Mouse (Mus musculus): ENCODE data around the gene Ppm1b. TPM values are rescaled to one million over a fixed set of nuclear protein-coding genes. Genes with fewer than 3 reads are reported as not detected.

Gene Ppm1b
- polyA plus RNA-seq, 1 experiment from 2014 or later: 80.0 TPM

GRCm38 (mm10) chr17:85026436-85026835 lies 69.9 kb downstream of the Ppm1b start:
- Histone ChIP-seq H3K36me3 (no peaks in the 10 kb centered on the region), H3K4me3 (replicated peaks) (no peak overlapping the region), H3K9ac (no peak overlapping the region), H3K4me1 (peaks cover 7% of the 10 kb centered on the region; the same call in 1 of the 2 replicates), H3K4me2 (no peak overlapping the region), H3K27me3 (replicated peaks) (no peaks in the 10 kb centered on the region), H3K9me3 (no peaks in the 10 kb centered on the region), H3K27ac (no peak overlapping the region)
- ATAC-seq (ENCODE audit: insufficient read depth, low FRiP score, low read depth): no peak
- 83% methylated on average over 6 of the region's 6 CpGs for WGBS

DNA sequence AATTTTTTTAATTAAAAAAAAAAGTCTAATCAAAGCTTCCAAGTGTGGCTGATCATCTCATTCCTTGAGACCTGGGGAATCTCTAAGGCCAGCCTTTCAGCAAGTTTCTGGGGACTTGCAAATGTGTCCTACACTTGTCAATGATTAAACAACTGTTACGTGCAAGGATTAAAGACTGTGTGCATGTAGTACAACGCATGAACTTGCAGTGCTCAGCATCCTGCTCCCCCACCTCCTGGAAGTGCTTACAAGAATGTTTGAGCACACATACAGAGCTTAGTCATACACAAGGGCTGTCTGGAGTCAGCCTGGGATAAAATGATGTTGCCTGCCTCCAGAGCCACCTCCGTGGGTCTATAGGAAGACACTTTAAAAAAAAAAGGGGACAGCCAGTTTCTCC lies 70.7 kb downstream of the Ppm1b start:
- Histone ChIP-seq H3K27ac (no peak overlapping the region), H3K4me1 (peaks cover 7% of the 10 kb centered on the region; the same call in 1 of the 2 replicates), H3K27me3 (replicated peaks) (no peaks in the 10 kb centered on the region), H3K4me3 (replicated peaks) (no peak overlapping the region), H3K9ac (no peak overlapping the region), H3K36me3 (no peaks in the 10 kb centered on the region), H3K4me2 (no peak overlapping the region), H3K9me3 (no peaks in the 10 kb centered on the region)
- no peak; the same call in 1 of the 2 replicates for ATAC-seq (ENCODE audit: insufficient read depth, low FRiP score, low read depth)
- 70% methylated on average over 3 of the region's 3 CpGs for WGBS

DNA sequence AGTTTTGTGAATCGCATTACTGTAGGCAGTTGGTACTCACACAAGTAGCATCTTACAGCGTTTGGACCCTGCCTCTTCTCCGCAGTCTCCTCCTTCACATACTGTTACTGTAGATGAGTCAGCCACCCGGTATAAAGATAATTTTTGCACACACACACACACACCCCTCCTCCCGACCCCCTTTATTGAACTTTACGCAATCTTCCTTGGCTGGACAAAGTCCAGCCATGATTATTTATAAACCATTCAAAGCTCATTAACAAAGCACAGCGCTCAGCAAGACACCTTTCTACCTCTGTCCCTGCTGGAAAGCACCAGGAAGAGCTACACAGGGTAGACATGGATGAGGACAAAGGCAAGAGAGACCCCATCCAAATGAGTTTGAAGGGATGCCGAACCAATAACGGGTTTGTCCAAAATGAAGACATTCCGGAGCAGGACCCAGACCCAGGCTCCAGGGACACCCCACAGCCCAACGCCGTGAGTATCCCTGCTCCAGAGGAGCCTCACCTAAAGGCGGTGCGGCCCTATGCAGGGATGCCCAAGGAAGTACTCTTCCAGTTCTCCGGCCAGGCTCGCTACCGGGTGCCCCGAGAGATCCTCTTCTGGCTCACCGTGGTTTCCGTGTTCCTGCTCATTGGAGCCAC lies 71.7 kb downstream of the Ppm1b start, which contains the start of gene Slc3a1:
TSS of gene Slc3a1 (plus strand) at position 284 of the 647 bp plus-strand sequence.
- Histone ChIP-seq H3K9me3 (no peaks in the 10 kb centered on the region), H3K27me3 (replicated peaks) (no peaks in the 10 kb centered on the region), H3K4me1 (peaks cover 7% of the 10 kb centered on the region; the same call in 1 of the 2 replicates), H3K36me3 (no peaks in the 10 kb centered on the region), H3K27ac (no peak within 1 kb of the TSS), H3K4me2 (no peak within 1 kb of the TSS), H3K4me3 (replicated peaks) (no peak within 1 kb of the TSS), H3K9ac (no peak within 1 kb of the TSS)
- 84% methylated on average over 20 of the region's 20 CpGs for WGBS
- 0 out of 2 replicates have a peak, but pooled peaks have one; percentile 21 for ATAC-seq (ENCODE audit: insufficient read depth, low FRiP score, low read depth)

DNA sequence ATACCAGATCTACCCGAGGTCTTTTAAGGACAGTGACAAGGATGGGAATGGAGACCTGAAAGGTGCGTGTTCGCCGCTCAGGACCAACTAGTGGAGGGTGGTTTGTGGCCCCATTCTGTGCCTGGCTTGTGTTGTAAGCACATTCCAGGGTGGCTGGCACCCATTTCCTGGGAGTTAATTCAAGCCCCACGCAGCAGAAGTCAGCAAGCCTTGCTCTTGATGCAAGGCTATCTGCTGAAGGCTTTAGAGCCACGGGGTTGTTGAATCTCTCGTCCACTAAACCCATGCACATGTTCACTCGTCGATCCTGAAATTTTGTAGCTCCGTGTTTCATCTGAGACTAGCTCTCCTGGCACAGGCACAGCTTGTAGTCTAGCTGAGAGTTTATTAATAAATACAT lies 72.3 kb downstream of the Ppm1b start:
- no peaks in the 10 kb centered on the region for H3K36me3 ChIP-seq
- H3K27ac ChIP-seq: no peak overlapping the region

GRCm38 (mm10) chr17:85030651-85031050 lies 74.1 kb downstream of the Ppm1b start:
- H3K9me3 ChIP-seq: no peaks in the 10 kb centered on the region
- ATAC-seq (ENCODE audit: insufficient read depth, low FRiP score, low read depth): no peak
- H3K4me2 ChIP-seq: no peak overlapping the region
- H3K4me1 ChIP-seq: no peaks in the 10 kb centered on the region; the same call in 1 of the 2 replicates
- H3K27me3 ChIP-seq (replicated peaks): no peaks in the 10 kb centered on the region
- H3K27ac ChIP-seq: no peak overlapping the region
- no peak overlapping the region for H3K4me3 ChIP-seq (replicated peaks)
- WGBS: 67% methylated on average over 5 of the region's 5 CpGs
- no peak overlapping the region for H3K9ac ChIP-seq
- no peaks in the 10 kb centered on the region for H3K36me3 ChIP-seq

More for the DNA sequence above, 72.3 kb downstream of the Ppm1b start:
- Histone ChIP-seq H3K4me3 (replicated peaks) (no peak overlapping the region), H3K27me3 (replicated peaks) (no peaks in the 10 kb centered on the region), H3K9ac (no peak overlapping the region), H3K9me3 (no peaks in the 10 kb centered on the region), H3K4me1 (peaks cover 7% of the 10 kb centered on the region; the same call in 1 of the 2 replicates), H3K4me2 (no peak overlapping the region)
- no peak for ATAC-seq (ENCODE audit: insufficient read depth, low FRiP score, low read depth)
- WGBS: 90% methylated on average over 10 of the region's 10 CpGs

DNA sequence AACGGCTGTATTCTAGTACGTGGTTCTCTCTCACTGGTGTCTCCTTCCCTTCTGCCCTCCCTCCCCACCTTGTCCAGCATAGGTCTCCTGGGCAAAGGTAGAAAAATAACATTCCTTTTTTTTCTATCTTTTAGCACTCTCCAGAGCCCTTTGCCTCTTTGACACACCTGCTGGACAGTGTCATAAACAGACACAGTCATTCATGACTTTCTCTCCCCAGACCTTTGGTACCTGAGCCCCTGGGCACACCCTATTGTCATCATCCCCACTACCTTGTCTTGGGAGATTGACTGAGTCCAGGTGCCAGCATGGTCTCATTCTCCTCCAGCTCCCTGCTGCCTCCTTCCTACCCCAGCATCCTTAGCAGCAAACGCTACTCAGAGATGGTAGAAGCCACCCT lies 76.5 kb downstream of the Ppm1b start:
- no peak for ATAC-seq (ENCODE audit: insufficient read depth, low FRiP score, low read depth)
- H3K36me3 ChIP-seq: no peaks in the 10 kb centered on the region
- no peak overlapping the region for H3K4me2 ChIP-seq
- no peaks in the 10 kb centered on the region for H3K27me3 ChIP-seq (replicated peaks)
- 79% methylated on average over 3 of the region's 3 CpGs for WGBS
- H3K9me3 ChIP-seq: no peaks in the 10 kb centered on the region
- H3K4me3 ChIP-seq (replicated peaks): no peak overlapping the region
- no peaks in the 10 kb centered on the region; the same call in 1 of the 2 replicates for H3K4me1 ChIP-seq
- H3K27ac ChIP-seq: no peak overlapping the region
- no peak overlapping the region for H3K9ac ChIP-seq

DNA sequence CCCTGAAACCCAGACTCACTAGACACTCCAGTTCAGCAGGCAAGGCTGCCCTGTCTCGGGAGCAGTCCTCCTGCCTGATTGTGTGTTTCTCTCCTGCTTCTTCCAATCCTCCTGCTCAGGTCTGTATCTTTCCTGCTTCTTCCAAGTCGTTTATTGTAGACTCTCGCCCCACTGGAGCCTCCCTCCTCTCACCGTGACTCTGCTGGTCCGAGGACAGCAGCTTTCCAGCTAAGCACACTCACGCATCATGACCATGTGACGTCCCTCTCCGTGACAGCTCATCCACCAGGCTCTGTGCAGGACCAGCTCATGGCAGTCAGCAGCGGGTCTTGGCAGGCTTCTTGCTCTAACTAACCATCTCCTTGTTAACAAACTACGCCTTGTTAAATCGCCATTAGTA lies 77.5 kb downstream of the Ppm1b start:
- Histone ChIP-seq H3K4me3 (replicated peaks) (no peak overlapping the region), H3K9ac (no peak overlapping the region), H3K36me3 (no peaks in the 10 kb centered on the region), H3K4me1 (no peaks in the 10 kb centered on the region; the same call in 1 of the 2 replicates), H3K27ac (no peak overlapping the region), H3K27me3 (replicated peaks) (no peaks in the 10 kb centered on the region), H3K4me2 (no peak overlapping the region), H3K9me3 (no peaks in the 10 kb centered on the region)
- no peak; the same call in 1 of the 2 replicates for ATAC-seq (ENCODE audit: insufficient read depth, low FRiP score, low read depth)
- WGBS: 55% methylated on average over 11 of the region's 11 CpGs

- Histone ChIP-seq H3K4me3 (replicated peaks) (no peak overlapping the region), H3K4me1 (no peaks in the 10 kb centered on the region; the same call in 1 of the 2 replicates), H3K9me3 (no peaks in the 10 kb centered on the region), H3K36me3 (no peaks in the 10 kb centered on the region), H3K27ac (no peak overlapping the region), H3K4me2 (no peak overlapping the region), H3K9ac (no peak overlapping the region), H3K27me3 (replicated peaks) (no peaks in the 10 kb centered on the region)
- 55% methylated on average over 5 of the region's 5 CpGs for WGBS
- ATAC-seq (ENCODE audit: insufficient read depth, low FRiP score, low read depth): peak; percentile 66
Observed at GRCm38 (mm10) chr17:85037855-85038254, 81.3 kb downstream of the Ppm1b start.

DNA sequence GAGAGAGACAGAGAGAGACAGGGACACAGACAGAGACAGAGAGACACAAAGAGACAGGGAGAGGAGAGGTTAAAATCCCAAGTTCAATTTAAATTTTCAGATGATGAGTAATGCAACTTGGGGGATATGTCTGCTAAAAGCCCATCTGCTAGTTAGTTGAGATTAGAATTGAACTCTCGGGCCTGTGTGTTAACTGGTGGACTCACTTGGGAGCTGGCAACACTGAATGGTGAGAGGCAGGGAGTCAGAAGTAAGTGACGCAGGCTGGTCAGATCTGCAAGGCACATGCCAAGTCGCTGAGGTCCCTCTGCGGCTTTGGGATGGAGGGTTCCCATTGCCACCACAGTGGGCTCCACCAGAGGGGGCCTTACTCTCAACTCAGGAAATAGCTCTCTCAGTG lies 81.8 kb downstream of the Ppm1b start:
- Histone ChIP-seq H3K27me3 (replicated peaks) (no peaks in the 10 kb centered on the region), H3K4me2 (no peak overlapping the region), H3K27ac (no peak overlapping the region), H3K36me3 (no peaks in the 10 kb centered on the region), H3K9ac (no peak overlapping the region), H3K4me1 (no peaks in the 10 kb centered on the region; the same call in 1 of the 2 replicates), H3K9me3 (no peaks in the 10 kb centered on the region), H3K4me3 (replicated peaks) (no peak overlapping the region)
- WGBS: 79% methylated on average over 4 of the region's 4 CpGs
- no peak for ATAC-seq (ENCODE audit: insufficient read depth, low FRiP score, low read depth)

- Histone ChIP-seq H3K9ac (no peak overlapping the region), H3K27me3 (replicated peaks) (no peaks in the 10 kb centered on the region), H3K4me1 (no peaks in the 10 kb centered on the region; the same call in 1 of the 2 replicates), H3K36me3 (no peaks in the 10 kb centered on the region), H3K9me3 (no peaks in the 10 kb centered on the region), H3K4me2 (no peak overlapping the region), H3K4me3 (replicated peaks) (no peak overlapping the region), H3K27ac (no peak overlapping the region)
- no peak for ATAC-seq (ENCODE audit: insufficient read depth, low FRiP score, low read depth)
- 94% methylated on average over 5 of the region's 5 CpGs for WGBS
Observed at GRCm38 (mm10) chr17:85038761-85039160, 82.2 kb downstream of the Ppm1b start.

DNA sequence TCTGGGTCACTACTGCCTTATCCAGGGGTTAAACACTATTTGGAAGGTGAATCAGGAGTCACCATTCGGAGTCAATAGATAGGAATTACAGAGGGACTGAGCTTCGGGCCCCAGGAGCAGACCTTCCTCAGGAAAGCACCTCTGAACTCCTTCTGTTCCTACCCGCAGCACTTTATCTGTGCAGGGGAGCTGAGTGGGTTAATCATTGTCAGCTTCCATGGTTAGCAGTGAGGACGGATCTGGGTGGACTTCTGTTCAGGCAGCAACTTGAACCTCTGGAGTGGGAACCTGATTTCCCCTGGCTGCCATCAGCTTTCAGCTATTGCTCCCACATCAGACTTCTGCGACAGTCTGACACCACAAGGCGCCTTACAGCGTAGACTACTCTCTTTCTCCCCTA lies 84.4 kb downstream of the Ppm1b start:
- no peak for ATAC-seq (ENCODE audit: insufficient read depth, low FRiP score, low read depth)
- Histone ChIP-seq H3K9me3 (no peaks in the 10 kb centered on the region), H3K4me2 (no peak overlapping the region), H3K36me3 (no peaks in the 10 kb centered on the region), H3K4me1 (no peaks in the 10 kb centered on the region), H3K4me3 (replicated peaks) (no peak overlapping the region), H3K9ac (no peak overlapping the region), H3K27ac (peak overlapping the region; percentile 14; the same call in 1 of the 2 replicates), H3K27me3 (replicated peaks) (no peaks in the 10 kb centered on the region)
- WGBS: 67% methylated on average over 7 of the region's 7 CpGs

DNA sequence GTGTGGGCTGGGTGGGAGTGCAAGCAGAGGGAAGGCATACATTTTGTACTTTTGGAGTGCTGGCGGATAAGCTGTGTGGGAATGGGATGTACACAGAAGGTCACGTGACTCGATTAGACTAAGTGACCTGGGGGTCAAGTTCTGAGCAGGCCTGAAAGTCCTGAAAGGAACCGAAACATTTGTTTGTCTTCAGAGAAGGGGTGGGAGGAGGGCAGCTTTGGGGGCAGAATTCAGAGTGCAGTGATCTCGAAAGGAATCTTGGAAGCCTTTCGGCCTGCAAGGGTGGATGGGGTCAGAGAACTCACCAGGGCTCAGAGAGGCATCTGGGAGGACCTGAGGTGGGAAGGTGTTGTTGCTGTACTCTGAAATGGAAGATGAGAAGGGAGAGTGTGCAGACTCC lies 85.9 kb downstream of the Ppm1b start:
- Histone ChIP-seq H3K9me3 (no peaks in the 10 kb centered on the region), H3K27me3 (replicated peaks) (no peaks in the 10 kb centered on the region), H3K4me2 (no peak overlapping the region), H3K9ac (no peak overlapping the region), H3K4me1 (no peaks in the 10 kb centered on the region), H3K4me3 (replicated peaks) (no peak overlapping the region), H3K27ac (no peak overlapping the region), H3K36me3 (no peaks in the 10 kb centered on the region)
- 49% methylated on average over 6 of the region's 6 CpGs for WGBS
- ATAC-seq (ENCODE audit: insufficient read depth, low FRiP score, low read depth): no peak
